Mouse (Mus musculus): ENCODE results near the gene Gid4. TPM values are rescaled to one million over a fixed set of nuclear protein-coding genes. Genes with fewer than 3 reads are reported as not detected.

Gid4 gene
- polyA plus RNA-seq, 1 experiment from 2014 or later: 16.5 TPM

- WGBS: 93% methylated on average over 2 of the region's 2 CpGs
- DNase-seq (ENCODE audit: low spot score) (no peak), ATAC-seq (no peak)
- Histone ChIP-seq H3K36me3 (ENCODE audit: control insufficient read depth, insufficient read depth, low read length) (no peaks in the 10 kb centered on the region), H3K9me3 (replicated peaks; ENCODE audit: control insufficient read depth, low read length) (no peaks in the 10 kb centered on the region), H3K9ac (ENCODE audit: low read length) (no peak overlapping the region), H3K4me3 (ENCODE audit: low read depth, low read length) (no peak overlapping the region), H3K27me3 (replicated peaks; ENCODE audit: control insufficient read depth, insufficient read depth, low read length) (no peaks in the 10 kb centered on the region), H3K4me1 (ENCODE audit: control insufficient read depth, insufficient read depth, low read length) (peaks cover 12% of the 10 kb centered on the region), H3K4me2 (ENCODE audit: low read length) (no peak overlapping the region), H3K27ac (ENCODE audit: low read depth, low read length) (no peak overlapping the region)
Observed at GRCm38 (mm10) chr11:60387944-60388343, 29.0 kb upstream of the Gid4 start.

- H3K4me3 ChIP-seq (ENCODE audit: low read depth, low read length): no peak overlapping the region
- WGBS: 88% methylated on average over 6 of the region's 6 CpGs
- no peak overlapping the region for H3K4me2 ChIP-seq (ENCODE audit: low read length)
- no peak overlapping the region for H3K9ac ChIP-seq (ENCODE audit: low read length)
- no peaks in the 10 kb centered on the region for H3K4me1 ChIP-seq (ENCODE audit: control insufficient read depth, insufficient read depth, low read length)
- ATAC-seq: no peak
- H3K36me3 ChIP-seq (ENCODE audit: control insufficient read depth, insufficient read depth, low read length): no peaks in the 10 kb centered on the region
- H3K27ac ChIP-seq (ENCODE audit: low read depth, low read length): no peak overlapping the region
- H3K9me3 ChIP-seq (replicated peaks; ENCODE audit: control insufficient read depth, low read length): no peaks in the 10 kb centered on the region
- no peaks in the 10 kb centered on the region for H3K27me3 ChIP-seq (replicated peaks; ENCODE audit: control insufficient read depth, insufficient read depth, low read length)
- no peak for DNase-seq (ENCODE audit: low spot score)
Observed at GRCm38 (mm10) chr11:60391346-60391745, 25.6 kb upstream of the Gid4 start.

- H3K27me3 ChIP-seq (replicated peaks; ENCODE audit: control insufficient read depth, insufficient read depth, low read length): no peaks in the 10 kb centered on the region
- WGBS: 48% methylated on average over 6 of the region's 6 CpGs
- no peak overlapping the region for H3K9ac ChIP-seq (ENCODE audit: low read length)
- peaks cover 16% of the 10 kb centered on the region for H3K36me3 ChIP-seq (ENCODE audit: control insufficient read depth, insufficient read depth, low read length)
- no peak overlapping the region for H3K27ac ChIP-seq (ENCODE audit: low read depth, low read length)
- H3K4me3 ChIP-seq (ENCODE audit: low read depth, low read length): no peak overlapping the region
- peak; percentile 79 for ATAC-seq
- peak; percentile 77 for DNase-seq (ENCODE audit: low spot score)
- H3K9me3 ChIP-seq (replicated peaks; ENCODE audit: control insufficient read depth, low read length): no peaks in the 10 kb centered on the region
- no peaks in the 10 kb centered on the region for H3K4me1 ChIP-seq (ENCODE audit: control insufficient read depth, insufficient read depth, low read length)
- no peak overlapping the region for H3K4me2 ChIP-seq (ENCODE audit: low read length)
Observed at GRCm38 (mm10) chr11:60396546-60396945, 20.4 kb upstream of the Gid4 start.

GRCm38 (mm10) chr11:60397172-60397571 is 19.8 kb upstream of the Gid4 start:
- H3K4me3 ChIP-seq (ENCODE audit: low read depth, low read length): no peak overlapping the region
- H3K27ac ChIP-seq (ENCODE audit: low read depth, low read length): no peak overlapping the region
- no peaks in the 10 kb centered on the region for H3K4me1 ChIP-seq (ENCODE audit: control insufficient read depth, insufficient read depth, low read length)
- H3K9ac ChIP-seq (ENCODE audit: low read length): no peak overlapping the region
- peaks cover 19% of the 10 kb centered on the region for H3K36me3 ChIP-seq (ENCODE audit: control insufficient read depth, insufficient read depth, low read length)
- WGBS: 84% methylated on average over 2 of the region's 2 CpGs
- no peaks in the 10 kb centered on the region for H3K9me3 ChIP-seq (replicated peaks; ENCODE audit: control insufficient read depth, low read length)
- no peak for DNase-seq (ENCODE audit: low spot score)
- no peak for ATAC-seq
- no peak overlapping the region for H3K4me2 ChIP-seq (ENCODE audit: low read length)
- no peaks in the 10 kb centered on the region for H3K27me3 ChIP-seq (replicated peaks; ENCODE audit: control insufficient read depth, insufficient read depth, low read length)

DNA sequence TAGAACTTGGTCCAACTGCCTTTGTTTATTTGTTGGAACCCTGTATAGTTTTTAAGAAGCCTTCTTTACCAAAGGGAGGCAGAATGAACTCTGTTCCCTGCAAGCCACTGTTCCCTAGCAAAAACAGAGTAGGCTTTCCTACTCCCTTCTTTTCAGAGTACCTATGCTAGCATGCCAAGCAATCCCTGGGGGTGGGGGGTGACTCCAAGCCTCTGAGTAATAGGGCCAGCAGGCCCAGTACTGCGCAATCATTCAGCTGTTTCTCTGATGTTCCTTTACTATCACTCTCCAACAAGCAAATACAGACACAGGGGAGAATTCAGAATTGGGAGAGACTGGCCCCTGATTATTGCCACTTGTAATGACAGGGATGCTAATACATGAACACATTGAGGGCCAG is 10.3 kb upstream of the Gid4 start:
- Histone ChIP-seq H3K4me2 (ENCODE audit: low read length) (no peak overlapping the region), H3K27ac (ENCODE audit: low read depth, low read length) (no peak overlapping the region), H3K9ac (ENCODE audit: low read length) (no peak overlapping the region), H3K27me3 (replicated peaks; ENCODE audit: control insufficient read depth, insufficient read depth, low read length) (no peaks in the 10 kb centered on the region), H3K4me1 (ENCODE audit: control insufficient read depth, insufficient read depth, low read length) (no peaks in the 10 kb centered on the region), H3K4me3 (ENCODE audit: low read depth, low read length) (no peak overlapping the region), H3K9me3 (replicated peaks; ENCODE audit: control insufficient read depth, low read length) (no peaks in the 10 kb centered on the region), H3K36me3 (ENCODE audit: control insufficient read depth, insufficient read depth, low read length) (peaks cover 65% of the 10 kb centered on the region)
- 100% methylated on average over 1 of the region's 1 CpGs for WGBS
- ATAC-seq (no peak), DNase-seq (ENCODE audit: low spot score) (no peak)

DNA sequence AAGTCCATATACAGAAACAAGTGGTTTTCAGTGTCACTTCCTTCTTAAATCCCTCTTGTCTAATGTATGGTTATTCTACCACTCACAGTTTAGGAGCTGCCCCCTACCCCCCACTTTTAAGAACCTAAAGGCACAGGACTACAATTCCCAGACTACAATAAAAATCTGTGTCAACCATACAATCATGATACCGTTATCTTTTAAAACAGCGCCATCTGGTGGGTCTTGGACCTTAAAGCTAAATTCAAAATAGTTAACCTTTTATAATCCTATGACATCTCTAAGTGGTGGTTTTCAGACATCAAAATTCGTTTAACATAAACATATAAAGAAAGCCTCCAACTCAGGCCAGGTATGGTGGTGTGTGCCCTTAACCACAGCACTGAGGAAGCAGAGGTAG is 4.8 kb upstream of the Gid4 start:
- 9% methylated on average over 3 of the region's 3 CpGs for whole genome bisulfite sequencing
- ATAC-seq (no peak), DNase-seq (ENCODE audit: low spot score) (peak; percentile 93)
- Histone ChIP-seq H3K36me3 (ENCODE audit: control insufficient read depth, insufficient read depth, low read length) (peaks cover 23% of the 10 kb centered on the region), H3K4me2 (ENCODE audit: low read length) (no peak overlapping the region), H3K4me3 (ENCODE audit: low read depth, low read length) (no peak overlapping the region), H3K4me1 (ENCODE audit: control insufficient read depth, insufficient read depth, low read length) (peaks cover 9% of the 10 kb centered on the region), H3K9ac (ENCODE audit: low read length) (no peak overlapping the region), H3K27me3 (replicated peaks; ENCODE audit: control insufficient read depth, insufficient read depth, low read length) (no peaks in the 10 kb centered on the region), H3K9me3 (replicated peaks; ENCODE audit: control insufficient read depth, low read length) (no peaks in the 10 kb centered on the region), H3K27ac (ENCODE audit: low read depth, low read length) (no peak overlapping the region)

GRCm38 (mm10) chr11:60412921-60413320 is 4.0 kb upstream of the Gid4 start:
- ATAC-seq: no peak
- H3K27me3 ChIP-seq (replicated peaks; ENCODE audit: control insufficient read depth, insufficient read depth, low read length): no peaks in the 10 kb centered on the region
- peaks cover 9% of the 10 kb centered on the region for H3K4me1 ChIP-seq (ENCODE audit: control insufficient read depth, insufficient read depth, low read length)
- no peak overlapping the region for H3K4me3 ChIP-seq (ENCODE audit: low read depth, low read length)
- no peak for DNase-seq (ENCODE audit: low spot score)
- H3K9ac ChIP-seq (ENCODE audit: low read length): no peak overlapping the region
- H3K9me3 ChIP-seq (replicated peaks; ENCODE audit: control insufficient read depth, low read length): no peaks in the 10 kb centered on the region
- 91% methylated on average over 2 of the region's 2 CpGs for WGBS
- no peak overlapping the region for H3K27ac ChIP-seq (ENCODE audit: low read depth, low read length)
- peaks cover 15% of the 10 kb centered on the region for H3K36me3 ChIP-seq (ENCODE audit: control insufficient read depth, insufficient read depth, low read length)
- no peak overlapping the region for H3K4me2 ChIP-seq (ENCODE audit: low read length)

GRCm38 (mm10) chr11:60416590-60416962 is 369 bp upstream of the Gid4 start:
- ATAC-seq (no peak), DNase-seq (ENCODE audit: low spot score) (no peak)
- H3K4me2 ChIP-seq (ENCODE audit: low read length): peak overlapping the region; percentile 79
- H3K9ac ChIP-seq (ENCODE audit: low read length): peak overlapping the region; percentile 84
- H3K4me1 ChIP-seq (ENCODE audit: control insufficient read depth, insufficient read depth, low read length): peaks cover 19% of the 10 kb centered on the region
- H3K36me3 ChIP-seq (ENCODE audit: control insufficient read depth, insufficient read depth, low read length): no peaks in the 10 kb centered on the region
- WGBS: under 1% methylated on average over 21 of the region's 21 CpGs
- peak overlapping the region; percentile 78 for H3K4me3 ChIP-seq (ENCODE audit: low read depth, low read length)
- no peaks in the 10 kb centered on the region for H3K9me3 ChIP-seq (replicated peaks; ENCODE audit: control insufficient read depth, low read length)
- peak overlapping the region; percentile 63 for H3K27ac ChIP-seq (ENCODE audit: low read depth, low read length)
- H3K27me3 ChIP-seq (replicated peaks; ENCODE audit: control insufficient read depth, insufficient read depth, low read length): no peaks in the 10 kb centered on the region

GRCm38 (mm10) chr11:60417717-60418472 is 950 bp downstream of the Gid4 start, which contains the start of gene Atpaf2:
TSS of gene Atpaf2 (minus strand) at chr11:60418457.
- no peaks in the 10 kb centered on the region for H3K9me3 ChIP-seq (replicated peaks; ENCODE audit: control insufficient read depth, low read length)
- H3K9ac ChIP-seq (ENCODE audit: low read length): peak within 1 kb of the TSS; percentile 92
- WGBS: 1% methylated on average over 38 of the region's 39 CpGs
- H3K27me3 ChIP-seq (replicated peaks; ENCODE audit: control insufficient read depth, insufficient read depth, low read length): no peaks in the 10 kb centered on the region
- peaks cover 19% of the 10 kb centered on the region for H3K4me1 ChIP-seq (ENCODE audit: control insufficient read depth, insufficient read depth, low read length)
- H3K4me3 ChIP-seq (ENCODE audit: low read depth, low read length): peak within 1 kb of the TSS; percentile 78
- DNase-seq (ENCODE audit: low spot score) (no peak), ATAC-seq (no peak; the same call in 1 of the 2 replicates)
- peak within 1 kb of the TSS; percentile 81 for H3K27ac ChIP-seq (ENCODE audit: low read depth, low read length)
- H3K36me3 ChIP-seq (ENCODE audit: control insufficient read depth, insufficient read depth, low read length): no peaks in the 10 kb centered on the region
- H3K4me2 ChIP-seq (ENCODE audit: low read length): peak within 1 kb of the TSS; percentile 73

Measured in forebrain, embryonic 14.5 days (tissue).